Mouse (Mus musculus) bone marrow macrophage, adult 2 months (primary cell): ENCODE measurements at regions not wholly inside any gene's neighbourhood (a gene's known extent, or its start where the extent isn't known, plus 50 kb on each side); places are given as distances from the start of the nearest gene placed in this dataset.

Experiments used
- CTCF ChIP-seq: IDR thresholded peaks from 2 replicates; pipeline ENCODE4 v1.5.1; 2012; ENCODE audit warnings: low read depth, mild to moderate bottlenecking, low read length, moderate library complexity
- POLR2A ChIP-seq: IDR thresholded peaks from 2 replicates; pipeline ENCODE4 v1.6.1; 2012; ENCODE audit warnings: mild to moderate bottlenecking, low read depth, low read length, borderline replicate concordance

GRCm38 (mm10) chr2:108816579-108816978 lies 464.0 kb upstream of the Kif18a start:
- no peak for TF ChIP-seq CTCF
- no peak for TF ChIP-seq POLR2A
